Mouse (Mus musculus) midbrain, embryonic 15.5 days (tissue): Measurements from ENCODE around the gene Tomm40l. TPM values are rescaled to one million over a fixed set of nuclear protein-coding genes. Genes with fewer than 3 reads are reported as not detected.

Experiments used
- ATAC-seq: fragments of 200-750 bp; cut with Nextera tagmentation; replicated peaks from 2 replicates; pipeline ENCODE4 v1.8.0; 2017; ENCODE audit warnings: moderate TSS enrichment
- H3K27ac ChIP-seq: fragments of 300-500 bp; sonication (generic); 2 replicates; pipeline ENCODE4 v1.5.1; 2015; ENCODE audit warnings: mild to moderate bottlenecking, inconsistent platforms
- H3K27me3 ChIP-seq: fragments of 300-500 bp; sonication (generic); replicated peaks from 2 replicates; pipeline ENCODE4 v1.6.1; 2015; ENCODE audit warnings: inconsistent platforms
- H3K36me3 ChIP-seq: fragments of 300-500 bp; sonication (generic); replicated peaks from 2 replicates; pipeline ENCODE4 v1.6.1; 2015; ENCODE audit warnings: inconsistent platforms
- H3K4me1 ChIP-seq: fragments of 300-500 bp; sonication (generic); 2 replicates; pipeline ENCODE4 v1.6.1; 2015; ENCODE audit warnings: inconsistent platforms
- H3K4me2 ChIP-seq: fragments of 300-500 bp; sonication (generic); 2 replicates; pipeline ENCODE4 v1.6.1; 2015; ENCODE audit warnings: inconsistent platforms, mild to moderate bottlenecking, moderate library complexity
- H3K4me3 ChIP-seq: fragments of 300-500 bp; sonication (generic); 2 replicates; pipeline ENCODE4 v1.5.1; 2015; ENCODE audit warnings: mild to moderate bottlenecking, inconsistent platforms
- H3K9ac ChIP-seq: fragments of 300-500 bp; sonication (generic); 2 replicates; pipeline ENCODE4 v1.6.1; 2015; ENCODE audit warnings: mild to moderate bottlenecking, inconsistent platforms
- H3K9me3 ChIP-seq: fragments of 300-500 bp; sonication (generic); 2 replicates; pipeline ENCODE4 v1.6.1; 2016; ENCODE audit warnings: inconsistent platforms
- WGBS: fragments of 180-500 bp; shearing (Covaris S2); methylation state at CpG from one replicate; pipeline ENCODE4 v1.1.7; 2015; ENCODE audit warnings: mixed read lengths; 5-methylcytosine and 5-hydroxymethylcytosine counted together
- polyA plus RNA-seq: library from polyadenylated mRNA; unstranded; fragments of >200 nt; fragmentation: Nextera tagmentation; extraction: Ambion mirVana; gene quantifications from 2 replicates; pipeline ENCODE4 v1.2.1, GENCODE M21; 2015

Gene Tomm40l
- polyA plus RNA-seq, 1 experiment from 2014 or later = 48.1 TPM

DNA sequence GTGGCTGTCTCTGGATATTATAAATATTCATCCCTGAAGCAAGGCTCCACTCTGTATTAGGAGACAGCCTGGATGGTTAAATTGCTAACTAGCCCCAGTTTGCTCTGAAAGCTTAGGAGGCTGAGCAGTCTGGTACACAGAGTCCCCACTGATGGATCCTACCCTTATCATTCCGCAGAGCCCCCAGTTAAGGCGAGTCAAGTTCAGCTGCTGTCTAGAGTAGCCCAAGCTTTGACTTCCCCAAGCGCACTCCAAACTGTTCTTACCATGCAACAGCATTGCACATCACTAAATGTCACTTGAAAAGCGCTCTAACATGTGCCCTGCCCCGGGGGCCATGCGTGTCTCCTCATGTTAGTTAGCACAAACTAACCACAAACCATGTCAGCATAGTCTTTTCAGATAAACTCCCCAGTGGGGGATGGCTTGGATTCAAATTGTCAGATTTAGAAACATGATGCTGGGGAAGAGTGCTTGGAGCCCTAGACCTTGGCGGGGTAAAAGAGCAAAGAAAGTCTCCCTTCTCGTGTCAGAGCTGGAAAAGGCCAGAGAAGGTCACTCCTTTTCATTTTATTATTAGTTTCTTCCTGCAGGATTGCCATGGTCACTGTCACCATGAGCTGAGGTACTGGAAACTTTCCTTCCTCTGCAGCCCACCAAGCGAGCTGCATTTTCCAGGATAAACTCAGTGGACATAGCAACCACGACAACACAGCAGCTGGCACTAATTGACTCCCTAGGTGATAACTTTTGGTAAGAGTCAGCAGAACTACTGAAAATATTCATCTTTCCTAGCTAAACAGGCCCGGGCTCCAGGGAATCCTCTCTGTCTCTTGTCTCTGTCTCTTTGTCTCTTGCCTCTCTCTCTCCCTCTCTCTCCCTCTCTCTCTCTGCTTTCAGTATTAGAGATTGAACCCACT, 28.1 kb downstream of the Tomm40l start:
- H3K9me3 ChIP-seq = no peaks in the 10 kb centered on the region
- peaks cover 43% of the 10 kb centered on the region for H3K4me1 ChIP-seq
- 21% methylated on average over 11 of the region's 11 CpGs for WGBS
- ATAC-seq = 0 out of 2 replicates have a peak, but pooled peaks have one; percentile 5
- H3K36me3 ChIP-seq = no peaks in the 10 kb centered on the region
- H3K9ac ChIP-seq = peak overlapping the region; percentile 25; the same call in 1 of the 2 replicates
- H3K27me3 ChIP-seq = peaks cover 10% of the 10 kb centered on the region
- peak overlapping the region; percentile 86 for H3K4me2 ChIP-seq
- peak overlapping the region; percentile 29; the same call in 1 of the 2 replicates for H3K4me3 ChIP-seq
- 0 out of 2 replicates have a peak overlapping the region, but pooled peaks have one; percentile 55 for H3K27ac ChIP-seq

DNA sequence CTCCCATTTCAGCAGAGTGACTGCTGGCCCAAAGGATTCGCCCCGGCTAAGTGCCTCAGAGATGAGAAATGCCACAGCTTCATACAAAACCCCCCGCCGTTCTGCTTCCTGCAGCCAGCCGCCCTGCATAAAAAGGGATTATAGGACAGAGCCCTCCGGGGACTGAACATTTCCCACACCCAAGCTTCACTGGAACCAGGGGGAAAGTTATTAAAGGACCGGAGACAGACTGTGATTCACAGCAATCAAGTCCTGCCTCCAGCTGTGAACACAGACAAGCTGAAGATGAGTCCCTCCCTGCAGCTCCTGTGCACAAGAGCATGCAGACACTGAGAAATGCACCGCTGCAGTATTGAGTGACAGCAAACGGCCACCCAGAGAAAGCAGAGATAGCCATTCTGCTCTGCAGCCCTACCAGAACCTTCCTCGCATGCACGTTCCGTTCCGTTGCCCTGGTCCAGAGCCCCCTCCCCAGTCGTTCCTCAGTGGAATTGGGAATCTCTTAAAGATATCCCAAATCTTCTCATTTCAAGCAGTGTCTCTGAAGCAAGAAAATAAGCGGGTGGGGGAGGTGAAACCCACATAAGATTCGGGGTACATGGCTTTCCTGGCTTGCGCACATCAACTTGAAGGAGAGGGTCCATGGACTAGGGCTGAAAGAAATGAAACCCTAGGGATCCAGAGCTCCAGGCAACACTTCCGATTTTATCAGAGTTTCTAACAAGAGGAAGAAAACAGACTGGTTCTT, 29.0 kb downstream of the Tomm40l start:
- Histone ChIP-seq H3K27me3 (peaks cover 10% of the 10 kb centered on the region), H3K9ac (peak overlapping the region; percentile 25), H3K27ac (peak overlapping the region; percentile 55), H3K4me3 (peak overlapping the region; percentile 29), H3K4me1 (peaks cover 52% of the 10 kb centered on the region), H3K9me3 (no peaks in the 10 kb centered on the region), H3K36me3 (no peaks in the 10 kb centered on the region), H3K4me2 (peak overlapping the region; percentile 86)
- peak; percentile 65 for ATAC-seq
- 2% methylated on average over 18 of the region's 18 CpGs for WGBS

DNA sequence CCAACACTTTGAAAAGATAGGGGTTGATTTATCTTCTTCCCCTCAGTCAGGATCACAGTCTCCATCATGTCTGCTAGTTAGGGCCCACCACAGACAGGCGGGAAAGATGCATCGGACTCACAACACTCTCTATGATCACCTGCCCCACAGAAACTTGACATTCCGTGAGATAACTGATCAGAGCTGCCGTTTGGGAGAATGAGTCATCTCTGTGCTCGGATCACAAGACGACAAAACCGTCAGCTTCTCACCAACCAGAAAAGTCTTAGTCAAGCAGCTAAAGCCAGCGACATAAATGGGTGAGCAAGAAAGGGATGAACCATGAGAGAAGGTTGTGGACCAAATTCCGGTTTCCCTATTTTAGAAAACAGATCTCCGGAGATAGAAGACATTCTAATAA, 30.0 kb downstream of the Tomm40l start:
- no peak for ATAC-seq
- Histone ChIP-seq H3K27ac (no peak overlapping the region), H3K4me2 (0 out of 2 replicates have a peak overlapping the region, but pooled peaks have one; percentile 1), H3K9ac (no peak overlapping the region), H3K4me1 (peaks cover 55% of the 10 kb centered on the region), H3K4me3 (no peak overlapping the region), H3K36me3 (no peaks in the 10 kb centered on the region), H3K27me3 (peaks cover 10% of the 10 kb centered on the region), H3K9me3 (no peaks in the 10 kb centered on the region)
- 33% methylated on average over 10 of the region's 10 CpGs for WGBS

DNA sequence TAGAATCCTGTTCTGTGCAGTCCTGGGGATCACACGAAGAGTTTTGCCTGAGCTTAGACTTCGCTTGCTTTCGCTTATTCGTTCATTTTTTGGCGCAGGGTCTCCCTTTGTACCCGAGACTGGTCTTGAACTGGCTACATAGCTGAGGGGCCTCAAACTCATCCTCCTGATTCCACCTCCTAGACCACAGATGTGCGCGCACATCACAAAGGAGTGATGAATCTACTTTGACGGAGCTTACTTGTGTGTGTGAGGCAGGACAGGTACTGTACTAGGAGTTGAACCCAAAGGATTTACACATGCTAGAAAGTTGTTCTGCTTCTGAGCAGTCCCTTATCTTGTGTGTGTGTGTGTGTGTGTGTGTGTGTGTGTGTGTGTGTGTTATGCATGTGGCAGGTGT, 31.5 kb downstream of the Tomm40l start:
- no peak for ATAC-seq
- 95% methylated on average over 9 of the region's 9 CpGs for WGBS

DNA sequence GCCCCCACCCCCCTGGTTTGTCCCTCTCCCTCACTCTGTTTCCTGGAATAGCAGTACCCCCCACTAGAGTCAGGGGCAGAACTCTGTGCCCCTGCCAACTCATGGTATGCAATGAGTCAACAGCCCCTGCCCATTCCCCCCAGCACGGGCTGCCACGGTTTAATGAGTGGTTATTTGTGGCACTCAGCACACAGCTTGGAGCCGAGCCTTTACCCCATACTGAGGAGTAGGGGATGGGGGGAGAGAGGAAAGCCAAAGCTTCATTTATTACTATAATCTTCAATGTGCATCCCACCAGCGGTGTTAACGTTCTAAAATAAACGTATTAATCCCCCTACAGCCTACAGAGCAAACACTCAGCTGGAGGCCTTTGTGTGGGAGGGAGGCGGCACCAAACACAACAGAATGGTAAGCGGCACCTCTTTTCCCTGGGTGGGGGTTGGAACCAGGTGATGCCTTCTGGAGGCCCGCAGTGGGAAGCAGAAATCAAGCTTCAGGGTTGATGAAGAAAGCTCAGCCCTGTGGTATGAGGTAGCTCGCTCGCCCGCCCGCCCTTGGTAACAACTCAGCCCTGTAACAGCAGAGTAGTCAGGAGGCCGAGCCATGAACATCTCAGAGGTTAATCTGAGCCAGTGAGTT, 32.7 kb downstream of the Tomm40l start:
- Histone ChIP-seq H3K4me1 (peaks cover 39% of the 10 kb centered on the region), H3K36me3 (no peaks in the 10 kb centered on the region), H3K4me2 (no peak overlapping the region), H3K9ac (no peak overlapping the region), H3K27me3 (peaks cover 6% of the 10 kb centered on the region), H3K9me3 (no peaks in the 10 kb centered on the region), H3K4me3 (no peak overlapping the region), H3K27ac (no peak overlapping the region)
- peak; percentile 20; the same call in 1 of the 2 replicates for ATAC-seq
- WGBS = 25% methylated on average over 14 of the region's 14 CpGs

More for the DNA sequence above, 31.5 kb downstream of the Tomm40l start:
- Histone ChIP-seq H3K27me3 (peaks cover 10% of the 10 kb centered on the region), H3K27ac (no peak overlapping the region), H3K9me3 (no peaks in the 10 kb centered on the region), H3K4me3 (no peak overlapping the region), H3K9ac (no peak overlapping the region), H3K36me3 (no peaks in the 10 kb centered on the region), H3K4me1 (peaks cover 51% of the 10 kb centered on the region), H3K4me2 (no peak overlapping the region)

DNA sequence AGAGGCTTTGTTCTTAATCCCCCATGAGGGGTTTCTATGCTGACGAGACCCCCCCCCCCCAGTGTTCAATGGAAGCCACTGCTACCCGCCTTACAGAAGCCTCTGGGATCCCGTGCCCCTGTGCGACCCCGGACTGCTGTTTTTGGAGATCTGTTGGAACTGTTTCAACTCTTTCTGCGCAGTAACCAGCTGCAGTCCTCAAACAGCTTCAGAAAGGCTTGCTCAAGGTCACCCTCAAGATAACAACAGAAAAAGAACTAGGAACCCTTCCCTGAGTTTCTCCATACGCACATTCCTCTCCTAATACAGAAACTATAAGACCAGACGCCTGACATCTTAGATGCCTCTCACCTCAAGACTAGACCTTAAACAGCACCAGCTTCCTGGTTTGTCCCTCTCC, 33.3 kb downstream of the Tomm40l start:
- H3K9ac ChIP-seq = no peak overlapping the region
- ATAC-seq = no peak
- H3K4me1 ChIP-seq = peaks cover 34% of the 10 kb centered on the region
- no peak overlapping the region for H3K4me2 ChIP-seq
- peaks cover 2% of the 10 kb centered on the region for H3K27me3 ChIP-seq
- no peaks in the 10 kb centered on the region for H3K9me3 ChIP-seq
- H3K4me3 ChIP-seq = no peak overlapping the region
- H3K27ac ChIP-seq = no peak overlapping the region
- 6% methylated on average over 8 of the region's 8 CpGs for WGBS
- H3K36me3 ChIP-seq = no peaks in the 10 kb centered on the region

DNA sequence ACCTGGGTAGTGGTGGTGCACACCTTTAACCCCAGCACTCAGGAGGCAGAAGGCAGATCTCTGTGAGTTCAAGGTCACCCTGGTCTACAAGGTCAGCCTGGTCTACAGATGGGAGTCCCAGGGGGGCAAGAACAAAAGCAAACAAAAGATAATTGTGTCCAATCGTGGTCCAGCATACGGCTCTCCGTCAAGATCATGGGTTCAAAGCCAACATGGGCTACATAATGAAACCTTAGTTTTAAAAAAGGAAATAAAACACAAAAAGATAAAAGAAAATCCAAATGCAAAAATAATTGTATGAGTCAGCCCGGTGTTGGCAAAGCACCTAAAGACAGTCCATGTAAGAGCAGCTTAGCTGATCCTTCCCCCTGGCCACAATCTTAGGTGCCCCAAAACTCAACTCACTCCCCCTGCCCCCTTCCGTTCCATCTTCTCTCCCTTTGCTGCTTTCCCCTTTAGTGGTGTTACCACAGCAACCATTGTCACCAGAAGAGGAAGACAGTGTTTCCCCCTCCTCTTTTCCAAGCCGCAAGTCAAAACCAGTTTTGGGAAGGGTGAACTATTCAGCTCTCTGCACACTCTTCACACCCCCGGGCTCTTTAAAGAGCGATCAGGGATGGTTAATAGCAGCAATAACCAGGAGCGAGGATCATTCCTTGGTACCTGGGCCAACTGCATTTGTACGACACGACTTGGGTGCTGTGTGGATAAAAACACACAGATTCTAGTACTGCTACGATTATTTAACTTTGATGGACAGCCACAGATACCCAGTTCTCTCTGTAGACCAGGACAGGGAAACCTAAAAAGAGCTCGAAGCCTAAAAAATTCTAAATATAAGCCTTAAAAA, 34.2 kb downstream of the Tomm40l start:
- WGBS = 13% methylated on average over 13 of the region's 13 CpGs
- Histone ChIP-seq H3K36me3 (no peaks in the 10 kb centered on the region), H3K27me3 (no peaks in the 10 kb centered on the region; the same call in 1 of the 2 replicates), H3K4me3 (no peak overlapping the region), H3K4me1 (peaks cover 24% of the 10 kb centered on the region), H3K9me3 (no peaks in the 10 kb centered on the region), H3K4me2 (no peak overlapping the region), H3K9ac (no peak overlapping the region), H3K27ac (no peak overlapping the region)
- no peak for ATAC-seq

DNA sequence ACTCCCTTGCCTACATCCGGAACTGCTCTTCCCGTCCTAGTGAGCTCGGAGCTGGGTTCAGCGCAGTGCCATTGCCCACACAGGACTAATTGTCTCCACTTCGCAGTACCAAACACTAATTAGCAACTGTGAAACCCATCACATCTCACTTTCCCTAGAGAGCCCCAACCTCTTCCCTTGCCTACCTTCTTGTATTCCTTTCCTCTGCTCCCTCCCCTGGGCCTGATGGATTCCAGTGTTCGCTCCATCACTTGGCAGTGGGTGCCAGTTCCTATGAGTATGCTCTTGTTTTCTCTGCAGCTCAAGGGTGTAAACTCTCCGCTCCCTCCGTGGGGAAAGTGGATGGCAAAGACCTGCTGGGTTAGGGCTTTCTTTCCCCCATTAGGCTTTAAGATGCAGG, 36.7 kb downstream of the Tomm40l start:
- no peak overlapping the region for H3K4me3 ChIP-seq
- H3K27ac ChIP-seq = no peak overlapping the region
- no peaks in the 10 kb centered on the region for H3K36me3 ChIP-seq
- H3K4me1 ChIP-seq = peaks cover 19% of the 10 kb centered on the region
- H3K9ac ChIP-seq = no peak overlapping the region
- no peaks in the 10 kb centered on the region for H3K27me3 ChIP-seq
- no peak for ATAC-seq
- H3K4me2 ChIP-seq = no peak overlapping the region
- WGBS = 72% methylated on average over 8 of the region's 8 CpGs
- no peaks in the 10 kb centered on the region for H3K9me3 ChIP-seq

DNA sequence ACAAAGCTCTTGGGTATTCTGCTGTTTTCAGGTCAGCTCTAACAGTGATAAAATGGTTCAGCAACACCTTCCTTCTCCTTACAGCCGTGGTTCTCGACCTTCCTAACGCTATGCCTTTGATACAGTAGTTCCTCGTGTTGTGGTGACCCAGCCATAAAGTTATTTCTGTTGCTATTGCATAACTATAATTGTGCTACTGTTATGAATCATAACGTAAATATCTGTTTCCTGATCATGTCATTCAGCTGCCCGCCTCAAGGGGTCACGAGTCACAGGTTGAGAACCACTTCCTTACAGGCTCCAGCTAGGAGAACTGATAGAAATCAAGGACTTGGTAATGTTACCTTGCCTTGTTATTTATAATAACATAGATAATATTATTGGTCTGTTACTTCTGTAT, 38.0 kb downstream of the Tomm40l start:
- 88% methylated on average over 7 of the region's 7 CpGs for WGBS
- Histone ChIP-seq H3K27me3 (no peaks in the 10 kb centered on the region), H3K4me2 (no peak overlapping the region), H3K4me3 (no peak overlapping the region), H3K9ac (no peak overlapping the region), H3K36me3 (no peaks in the 10 kb centered on the region), H3K4me1 (peaks cover 14% of the 10 kb centered on the region), H3K27ac (no peak overlapping the region), H3K9me3 (no peaks in the 10 kb centered on the region)
- ATAC-seq = no peak

DNA sequence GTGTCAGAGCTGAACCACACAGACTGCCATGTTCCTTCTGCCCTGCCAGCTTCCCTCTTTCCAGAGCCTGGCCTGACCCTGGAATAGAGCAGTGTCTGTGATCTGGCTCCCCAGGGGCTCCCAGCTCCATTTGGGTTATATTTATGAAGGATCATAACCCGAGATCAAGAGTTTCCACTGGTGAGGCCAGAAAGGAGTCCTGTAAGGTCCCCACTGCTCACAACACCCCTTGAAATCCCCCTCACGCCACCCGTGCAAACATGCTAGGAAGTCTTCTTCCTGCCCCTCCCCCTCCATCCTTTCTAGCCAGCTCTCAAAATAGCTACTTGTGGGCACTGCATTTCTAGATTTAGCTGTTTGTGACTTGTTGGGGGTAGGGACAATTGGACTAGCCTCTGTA, 38.7 kb downstream of the Tomm40l start:
- WGBS = 79% methylated on average over 3 of the region's 3 CpGs
- H3K4me2 ChIP-seq = no peak overlapping the region
- H3K4me1 ChIP-seq = peaks cover 7% of the 10 kb centered on the region; the same call in 1 of the 2 replicates
- H3K27ac ChIP-seq = no peak overlapping the region
- no peaks in the 10 kb centered on the region for H3K36me3 ChIP-seq
- no peak overlapping the region for H3K4me3 ChIP-seq
- ATAC-seq = no peak
- H3K27me3 ChIP-seq = no peaks in the 10 kb centered on the region
- no peak overlapping the region for H3K9ac ChIP-seq
- no peaks in the 10 kb centered on the region for H3K9me3 ChIP-seq

DNA sequence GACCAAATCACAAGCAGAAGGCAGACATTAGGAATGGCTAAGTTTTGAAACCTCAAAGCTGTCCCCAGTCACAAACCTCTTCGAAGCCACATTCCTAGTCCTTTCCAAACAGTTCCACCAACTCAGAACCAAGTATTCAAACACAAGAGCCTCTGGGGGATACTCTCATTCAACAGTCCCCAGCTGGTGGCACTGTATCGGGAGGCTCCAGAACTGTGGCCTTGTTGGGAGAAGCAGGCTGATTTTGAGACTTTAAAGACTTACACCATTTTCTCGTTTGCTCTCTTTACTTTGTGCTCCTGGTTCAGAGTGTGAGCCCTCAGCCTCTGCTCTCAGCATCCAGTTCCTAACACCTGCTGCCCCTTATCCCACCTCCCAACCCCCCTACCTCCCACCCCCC, 39.3 kb downstream of the Tomm40l start:
- ATAC-seq = no peak
- H3K4me3 ChIP-seq = no peak overlapping the region
- 89% methylated on average over 3 of the region's 3 CpGs for WGBS
- no peaks in the 10 kb centered on the region for H3K27me3 ChIP-seq
- H3K9me3 ChIP-seq = no peaks in the 10 kb centered on the region
- H3K4me1 ChIP-seq = peaks cover under 1% of the 10 kb centered on the region; the same call in 1 of the 2 replicates
- H3K27ac ChIP-seq = no peak overlapping the region
- no peak overlapping the region for H3K9ac ChIP-seq
- no peak overlapping the region for H3K4me2 ChIP-seq
- no peaks in the 10 kb centered on the region for H3K36me3 ChIP-seq
